Mouse (Mus musculus) limb, embryonic 14.5 days (tissue): Measurements from ENCODE around the gene Hist1h2an. TPM values are rescaled to one million over a fixed set of nuclear protein-coding genes. Genes with fewer than 3 reads are reported as not detected.
"Not testable (repeated sequence)": the region's sequence is repeated elsewhere in the genome, so short reads cannot be mapped to it uniquely, and the experiment has no call there.

ENCODE experiments used
- ATAC-seq: fragments of 200-750 bp; cut with Nextera tagmentation; 2 replicates; pipeline ENCODE4 v1.8.0; 2017; ENCODE audit warnings: low read depth, moderate number of reproducible peaks, moderate TSS enrichment; ENCODE audit not compliant: low FRiP score
- DNase-seq: peaks from one replicate; pipeline ENCODE4 v3.0.0-alpha.2; 2015; ENCODE audit warnings: low spot score
- H3K27ac ChIP-seq: fragments of 300-500 bp; sonication (generic); replicated peaks from 2 replicates; pipeline ENCODE4 v1.5.1; 2014; ENCODE audit warnings: low read depth, mild to moderate bottlenecking, low read length, moderate library complexity, mixed read lengths
- H3K27me3 ChIP-seq: fragments of 300-500 bp; sonication (generic); 2 replicates; pipeline ENCODE4 v1.6.1; 2014; ENCODE audit warnings: low read length, mixed read lengths; ENCODE audit not compliant: control insufficient read depth, insufficient read depth
- H3K36me3 ChIP-seq: fragments of 300-500 bp; sonication (generic); 2 replicates; pipeline ENCODE4 v1.6.1; 2014; ENCODE audit warnings: mild to moderate bottlenecking, low read length, moderate library complexity, mixed read lengths; ENCODE audit not compliant: control insufficient read depth, insufficient read depth
- H3K4me1 ChIP-seq: fragments of 300-500 bp; sonication (generic); 2 replicates; pipeline ENCODE4 v1.6.1; 2014; ENCODE audit warnings: antibody characterized with exemption, low read length, mixed read lengths; ENCODE audit not compliant: control insufficient read depth, insufficient read depth
- H3K4me2 ChIP-seq: fragments of 300-500 bp; sonication (generic); replicated peaks from 2 replicates; pipeline ENCODE4 v1.6.1; 2014; ENCODE audit warnings: low read depth, mild to moderate bottlenecking, low read length, moderate library complexity; ENCODE audit not compliant: severe bottlenecking
- H3K4me3 ChIP-seq: fragments of 300-500 bp; sonication (generic); replicated peaks from 2 replicates; pipeline ENCODE4 v1.5.1; 2014; ENCODE audit warnings: low read length
- H3K9ac ChIP-seq: fragments of 300-500 bp; sonication (generic); 2 replicates; pipeline ENCODE4 v1.6.1; 2014; ENCODE audit warnings: mild to moderate bottlenecking, low read depth, low read length, moderate library complexity; ENCODE audit not compliant: severe bottlenecking
- H3K9me3 ChIP-seq: fragments of 300-500 bp; sonication (generic); 2 replicates; pipeline ENCODE4 v1.6.1; 2016; ENCODE audit warnings: low read length; ENCODE audit not compliant: control insufficient read depth
- POLR2A ChIP-seq: fragments of 200-500 bp; IDR thresholded peaks from 2 replicates; pipeline ENCODE4 v1.8.0; 2012; ENCODE audit warnings: inconsistent platforms, mild to moderate bottlenecking, moderate library complexity, borderline replicate concordance; ENCODE audit not compliant: insufficient read depth, insufficient read length; ENCODE audit errors: extremely low read depth
- WGBS: fragments of 180-500 bp; shearing (Covaris S2); extraction: QIAGEN DNeasy Blood & Tissue Kit; methylation state at CpG from one replicate; pipeline ENCODE4 v1.1.7; 2014; 5-methylcytosine and 5-hydroxymethylcytosine counted together
- polyA plus RNA-seq, 2 experiments: library from polyadenylated mRNA; depleted of rRNA in 1 of 2; stranded (reverse) in 1 of 2; unstranded in 1 of 2; fragments of >200 nt; fragmentation: Nextera tagmentation in 1 of 2; extraction: Ambion mirVana in 1 of 2; gene quantifications; 2 replicates each; pipeline versions ENCODE4 v1.2.1 to v1.2.3; 2012 to 2014

Hist1h2an gene
- polyA plus RNA-seq, 2 experiments, result 6.1 to 9.3 TPM

DNA sequence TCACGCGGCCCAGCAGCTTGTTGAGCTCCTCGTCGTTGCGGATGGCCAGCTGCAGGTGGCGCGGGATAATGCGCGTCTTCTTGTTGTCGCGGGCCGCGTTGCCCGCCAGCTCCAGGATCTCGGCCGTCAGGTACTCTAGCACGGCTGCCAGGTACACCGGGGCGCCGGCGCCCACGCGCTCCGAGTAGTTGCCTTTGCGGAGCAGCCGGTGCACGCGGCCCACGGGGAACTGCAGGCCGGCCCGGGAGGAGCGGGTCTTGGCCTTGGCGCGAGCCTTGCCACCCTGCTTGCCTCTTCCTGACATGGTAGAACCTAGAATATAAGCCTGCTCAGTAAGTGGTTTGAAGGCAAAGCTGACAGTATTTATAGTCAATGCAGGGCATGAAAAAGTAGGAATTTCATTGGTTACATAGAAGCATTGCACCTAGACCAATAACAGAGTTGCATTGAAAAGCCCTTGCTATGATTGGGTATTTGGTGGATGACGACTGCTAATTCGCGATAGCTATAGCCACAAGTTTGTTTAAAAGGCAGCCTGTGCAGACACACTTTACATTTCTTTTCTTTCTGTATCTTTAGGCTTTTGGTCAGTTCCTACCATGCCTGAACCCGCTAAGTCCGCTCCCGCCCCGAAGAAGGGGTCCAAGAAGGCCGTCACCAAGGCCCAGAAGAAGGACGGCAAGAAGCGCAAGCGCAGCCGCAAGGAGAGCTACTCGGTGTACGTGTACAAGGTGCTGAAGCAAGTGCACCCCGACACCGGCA, 33.3 kb downstream of the Hist1h2an start, which contains the start of the genes Hist1h2ak and Hist1h2bn:
Gene Hist1h2ak, minus strand, starts transcription at position 304 of the 762 bp plus-strand sequence.
Gene Hist1h2bn, plus strand, starts transcription at position 600 of the 762 bp plus-strand sequence.
- not testable (repeated sequence) for H3K27me3 ChIP-seq, H3K9me3 ChIP-seq, H3K36me3 ChIP-seq
- H3K4me2 ChIP-seq, result peak within 1 kb of the TSS; percentile 63
- peak within 1 kb of the TSS; percentile 43 for H3K4me3 ChIP-seq
- TF ChIP-seq POLR2A, result peak; percentile 66; the same call in 1 of the 2 replicates
- peak within 1 kb of the TSS; percentile 89 for H3K27ac ChIP-seq
- peak; percentile 91 for ATAC-seq
- WGBS, result 1% methylated on average over 19 of the region's 50 CpGs
- H3K9ac ChIP-seq, result peak within 1 kb of the TSS; percentile 61
- peaks cover 20% of the 10 kb centered on the region for H3K4me1 ChIP-seq
- peak; percentile 98 for DNase-seq

GRCm38 (mm10) chr13:21753051-21753523, 33.9 kb downstream of the Hist1h2an start:
- 1% methylated on average over 10 of the region's 10 CpGs for WGBS
- Histone ChIP-seq H3K4me2 (peak overlapping the region; percentile 62), H3K27me3 (no peaks in the 10 kb centered on the region), H3K4me3 (peak overlapping the region; percentile 43), H3K36me3 (no peaks in the 10 kb centered on the region), H3K4me1 (peaks cover 23% of the 10 kb centered on the region), H3K9me3 (no peaks in the 10 kb centered on the region), H3K9ac (peak overlapping the region; percentile 61), H3K27ac (peak overlapping the region; percentile 89)
- DNase-seq (no peak), ATAC-seq (no peak)
- no peak for TF ChIP-seq POLR2A

DNA sequence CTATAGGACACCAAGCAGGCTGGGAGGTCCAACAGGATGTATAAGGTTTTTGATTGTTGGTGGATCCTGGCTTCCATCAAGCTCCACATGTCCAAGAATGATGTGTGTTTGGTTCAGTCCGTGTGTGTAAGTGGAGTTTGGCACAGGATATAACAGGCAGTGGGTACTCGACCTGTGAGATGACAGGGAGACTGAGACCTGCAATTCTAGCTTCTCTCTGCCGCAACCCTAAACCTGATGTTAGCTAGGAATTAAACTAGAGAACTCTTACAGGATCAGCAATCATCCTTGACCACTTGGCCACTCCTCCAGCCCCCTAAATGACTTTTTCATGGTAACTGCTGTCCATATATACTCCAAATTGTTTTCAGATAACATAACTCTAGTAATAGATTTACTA, 34.7 kb downstream of the Hist1h2an start:
- Histone ChIP-seq H3K9me3 (no peaks in the 10 kb centered on the region), H3K4me3 (0 out of 2 replicates have a peak overlapping the region, but pooled peaks have one; percentile 43), H3K9ac (no peak overlapping the region), H3K4me1 (peaks cover 23% of the 10 kb centered on the region), H3K36me3 (no peaks in the 10 kb centered on the region), H3K4me2 (peak overlapping the region; percentile 62), H3K27me3 (no peaks in the 10 kb centered on the region), H3K27ac (peak overlapping the region; percentile 89)
- DNase-seq, result no peak
- 39% methylated on average over 3 of the region's 3 CpGs for WGBS
- 0 out of 2 replicates have a peak, but pooled peaks have one; percentile 32 for TF ChIP-seq POLR2A
- no peak for ATAC-seq

- no peak for ATAC-seq
- H3K9ac ChIP-seq, result no peak overlapping the region
- peak overlapping the region; percentile 43; the same call in 1 of the 2 replicates for H3K27ac ChIP-seq
- 71% methylated on average over 3 of the region's 3 CpGs for WGBS
- no peak for TF ChIP-seq POLR2A
- H3K27me3 ChIP-seq, result no peaks in the 10 kb centered on the region
- no peak overlapping the region for H3K4me2 ChIP-seq
- H3K4me1 ChIP-seq, result peaks cover 23% of the 10 kb centered on the region
- H3K9me3 ChIP-seq, result no peaks in the 10 kb centered on the region
- no peaks in the 10 kb centered on the region for H3K36me3 ChIP-seq
- no peak for DNase-seq
- H3K4me3 ChIP-seq, result no peak overlapping the region
Measured at GRCm38 (mm10) chr13:21751827-21752226, 35.2 kb downstream of the Hist1h2an start.

DNA sequence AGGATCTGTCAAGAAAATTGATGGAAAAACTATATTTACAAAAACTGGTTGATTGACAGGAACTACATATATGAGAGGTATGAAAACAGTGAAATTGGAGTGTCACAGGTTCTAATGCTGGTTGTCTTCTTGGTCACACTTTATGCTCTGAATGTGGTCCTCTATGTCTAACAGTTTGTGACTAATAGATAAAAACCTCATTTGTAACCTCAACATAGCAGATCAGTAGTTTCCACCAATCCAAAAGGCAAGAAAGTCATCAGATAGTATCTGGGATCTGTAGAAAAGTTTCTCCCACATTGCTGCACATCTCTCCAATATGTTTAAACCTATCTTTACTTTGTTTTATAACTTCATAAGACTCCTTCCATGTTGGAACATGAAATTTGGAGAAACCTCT, 35.6 kb downstream of the Hist1h2an start:
- Histone ChIP-seq H3K9ac (no peak overlapping the region), H3K4me1 (peaks cover 23% of the 10 kb centered on the region), H3K4me3 (no peak overlapping the region), H3K27ac (0 out of 2 replicates have a peak overlapping the region, but pooled peaks have one; percentile 43), H3K27me3 (no peaks in the 10 kb centered on the region), H3K36me3 (no peaks in the 10 kb centered on the region), H3K4me2 (no peak overlapping the region), H3K9me3 (no peaks in the 10 kb centered on the region)
- no peak for ATAC-seq
- TF ChIP-seq POLR2A, result no peak
- no peak for DNase-seq
